In the genomic region with DNA sequence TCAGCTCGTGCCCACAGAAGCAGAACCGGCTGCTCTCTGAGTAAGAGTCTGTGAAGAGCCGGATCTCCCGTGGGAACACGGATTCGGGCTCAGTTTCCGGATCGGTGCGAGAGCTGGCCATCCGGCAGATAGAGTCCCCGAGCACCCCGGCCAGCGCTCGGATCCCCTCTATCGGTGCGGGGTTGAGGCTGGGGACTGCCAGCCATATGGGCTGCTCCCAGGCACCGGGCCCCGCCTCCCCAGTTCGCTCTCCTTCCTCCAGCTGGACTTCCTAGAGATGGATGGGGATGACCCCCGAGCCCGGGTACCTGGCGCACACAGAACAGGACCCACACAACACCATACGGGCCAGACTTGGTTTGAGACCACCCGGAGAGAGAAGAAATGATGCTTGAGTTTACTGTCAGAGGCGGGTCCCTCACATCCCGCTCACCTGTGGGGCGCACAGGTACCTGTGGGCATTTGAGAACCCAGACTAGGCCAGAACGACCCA, we compare ENCODE assay signal across 8 mouse cellular contexts. TPM values are rescaled to one million over a fixed set of nuclear protein-coding genes. Genes with fewer than 3 reads are reported as not detected.
DNase-seq lines count a peak whose midpoint lies in the region; ATAC-seq and TF ChIP-seq lines count a peak whose summit lies in the region.

A gene (plus strand): TSS at position 141 of the 493 bp plus-strand sequence.
A gene (minus strand): TSS at position 240 of the 493 bp plus-strand sequence.

- H3K9ac ChIP-seq in heart, embryonic 11.5 days (ENCODE audit: low read depth, low read length), result peak within 1 kb of the TSS; percentile 80

- WGBS in bone marrow, adult 2 months, result under 1% methylated on average over 28 of the region's 28 CpGs
- WGBS in heart, embryonic 11.5 days (ENCODE audit: insufficient replicate concordance), result under 1% methylated on average over 28 of the region's 28 CpGs

- peaks cover 21% of the 10 kb centered on the region for H3K79me2 ChIP-seq in C2C12 (ENCODE audit: control insufficient read depth, insufficient read depth)

- H3K36me3 ChIP-seq in C2C12 (ENCODE audit: control insufficient read depth, insufficient read depth), result peaks cover 27% of the 10 kb centered on the region
- peaks cover 3% of the 10 kb centered on the region; the same call in 1 of the 2 replicates for H3K36me3 ChIP-seq in heart, embryonic 11.5 days (ENCODE audit: control insufficient read depth, insufficient read depth, low read length)

- peak within 1 kb of the TSS; percentile 48; the same call in 1 of the 2 replicates for H3K27ac ChIP-seq in bone marrow, adult 2 months (ENCODE audit: control insufficient read depth, insufficient read depth, low read depth, low read length, poor library complexity)
- H3K27ac ChIP-seq in heart, embryonic 11.5 days (ENCODE audit: low read depth, low read length), result peak within 1 kb of the TSS; percentile 66; the same call in 1 of the 2 replicates

- peak; percentile 59 for ATAC-seq in heart, embryonic 11.5 days (replicated peaks; ENCODE audit: insufficient number of reproducible peaks, low FRiP score, low TSS enrichment)
- ATAC-seq in megakaryocyte-erythroid progenitor cell, adult 5-6 weeks (replicated peaks; ENCODE audit: low FRiP score, low TSS enrichment, poor library complexity, severe bottlenecking), result peak; percentile 55

- intact Hi-C loops in heart, postnatal 25 days (cut with DNase I), result no loop called here

- TF ChIP-seq POLR2A in bone marrow, adult 2 months (IDR thresholded peaks at IDR 0.05; ENCODE audit: borderline replicate concordance, control insufficient read depth, low read depth, low read length), result no peak

- peak within 1 kb of the TSS; percentile 71 for H3K4me3 ChIP-seq in C2C12 (ENCODE audit: insufficient read depth, poor library complexity, severe bottlenecking)
- peak within 1 kb of the TSS; percentile 82 for H3K4me3 ChIP-seq in bone marrow, adult 2 months (replicated peaks; ENCODE audit: control insufficient read depth, low read depth, low read length)
- peak within 1 kb of the TSS; percentile 84 for H3K4me3 ChIP-seq in heart, embryonic 11.5 days (ENCODE audit: low read depth, low read length)

- peak within 1 kb of the TSS; percentile 100 for H3ac ChIP-seq in C2C12 (ENCODE audit: control insufficient read depth, insufficient read length, low read depth)

- H3K79me3 ChIP-seq in C2C12 (ENCODE audit: low read depth), result peaks cover 2% of the 10 kb centered on the region

- no peaks in the 10 kb centered on the region for H3K9me3 ChIP-seq in heart, embryonic 11.5 days (replicated peaks; ENCODE audit: control insufficient read depth, low read length)

- no peak for TF ChIP-seq CTCF in C2C12 (IDR thresholded peaks at IDR 0.05; ENCODE audit: control insufficient read depth, insufficient read depth, insufficient read length)
- no peak for TF ChIP-seq CTCF in bone marrow, adult 2 months (IDR thresholded peaks at IDR 0.05; ENCODE audit: control insufficient read depth, insufficient read depth, low read length)

- peak; percentile 96 for DNase-seq in heart, adult 11 months
- no peak for DNase-seq in heart, postnatal 25 days (ENCODE audit: low spot score)
- DNase-seq in kidney, postnatal 25 days, result peak; percentile 61 to 74
- peak; percentile 49 for DNase-seq in urinary bladder, postnatal 25 days (ENCODE audit: low spot score)

- H3K4me2 ChIP-seq in heart, embryonic 11.5 days, result peak within 1 kb of the TSS; percentile 98

- no peaks in the 10 kb centered on the region for H3K27me3 ChIP-seq in C2C12 (ENCODE audit: control insufficient read depth, insufficient read depth, insufficient read length)
- H3K27me3 ChIP-seq in heart, embryonic 11.5 days (ENCODE audit: control insufficient read depth, insufficient read depth, low read length), result peaks cover 8% of the 10 kb centered on the region

- H3K4me1 ChIP-seq in bone marrow, adult 2 months (ENCODE audit: control insufficient read depth, insufficient read depth, low read length), result peaks cover 1% of the 10 kb centered on the region; the same call in 1 of the 2 replicates
- H3K4me1 ChIP-seq in heart, embryonic 11.5 days (ENCODE audit: control insufficient read depth, insufficient read depth, low read length), result no peaks in the 10 kb centered on the region; the same call in 1 of the 2 replicates

TF ChIP-seq in C2C12, 6 proteins besides CTCF, POLR2A, EP300 and RAD21:
- TF ChIP-seq MAX (IDR thresholded peaks at IDR 0.05) (no peak), FOSL1 (IDR thresholded peaks at IDR 0.05; ENCODE audit: insufficient read depth, low read length, poor library complexity, severe bottlenecking) (no peak), MYOG (IDR thresholded peaks at IDR 0.05; ENCODE audit: control insufficient read depth, extremely low read depth, insufficient read length) (no peak), USF1 (IDR thresholded peaks at IDR 0.05; ENCODE audit: low read depth) (no peak), MYOD1 (IDR thresholded peaks at IDR 0.05; ENCODE audit: control insufficient read depth, insufficient read length, low read depth) (no peak), CEBPB (IDR thresholded peaks at IDR 0.05; ENCODE audit: low read depth) (no peak)

RNA-seq across cellular contexts. Expression of the first gene that starts in this region (rescaled TPM):
- 1 to 10 TPM; 6.1 to 6.9 TPM for total RNA-seq in heart, postnatal 25 days (2021)
- 31.3 TPM for polyA plus RNA-seq in C2C12 (2012; fragmentation: generic; extraction: Trizol)
- 10.0 and 14.6 TPM in 2 replicates for polyA plus RNA-seq in bone marrow, adult 2 months (2011; ENCODE audit: insufficient read depth, insufficient read length, low replicate concordance, missing spikeins)
- 36.1 and 43.3 TPM in 2 replicates for polyA plus RNA-seq in heart, embryonic 11.5 days (2014; fragmentation: Nextera tagmentation; extraction: Ambion mirVana)
- total RNA-seq in megakaryocyte-erythroid progenitor cell, adult 5-6 weeks (2014; fragmentation: Nextera tagmentation), result 54.1 and 55.2 TPM in 2 replicates
- 24.6 and 25.3 TPM in 2 replicates for total RNA-seq in megakaryocyte-erythroid progenitor cell, adult 5-6 weeks (2017)

RNA-seq across cellular contexts. Expression of the second gene that starts in this region (rescaled TPM):
- under 1 TPM in 1 of 2 experiments, not detected in 1; 0.11 TPM for total RNA-seq in heart, postnatal 25 days (2021)
- polyA plus RNA-seq in C2C12 (2012; fragmentation: generic; extraction: Trizol), result 0.22 TPM
- polyA plus RNA-seq in bone marrow, adult 2 months (2011; ENCODE audit: insufficient read depth, insufficient read length, low replicate concordance, missing spikeins), result 1.1 TPM in 1 of 2 replicates, not detected in the other
- polyA plus RNA-seq in heart, embryonic 11.5 days (2014; fragmentation: Nextera tagmentation; extraction: Ambion mirVana), result 0.31 and 0.35 TPM in 2 replicates
- total RNA-seq in megakaryocyte-erythroid progenitor cell, adult 5-6 weeks (2014; fragmentation: Nextera tagmentation), result not detected in 2 replicates
- total RNA-seq in megakaryocyte-erythroid progenitor cell, adult 5-6 weeks (2017), result 0.38 TPM in 1 of 2 replicates, not detected in the other
